Mouse (Mus musculus): ENCODE results near the gene Cd200.

DNA sequence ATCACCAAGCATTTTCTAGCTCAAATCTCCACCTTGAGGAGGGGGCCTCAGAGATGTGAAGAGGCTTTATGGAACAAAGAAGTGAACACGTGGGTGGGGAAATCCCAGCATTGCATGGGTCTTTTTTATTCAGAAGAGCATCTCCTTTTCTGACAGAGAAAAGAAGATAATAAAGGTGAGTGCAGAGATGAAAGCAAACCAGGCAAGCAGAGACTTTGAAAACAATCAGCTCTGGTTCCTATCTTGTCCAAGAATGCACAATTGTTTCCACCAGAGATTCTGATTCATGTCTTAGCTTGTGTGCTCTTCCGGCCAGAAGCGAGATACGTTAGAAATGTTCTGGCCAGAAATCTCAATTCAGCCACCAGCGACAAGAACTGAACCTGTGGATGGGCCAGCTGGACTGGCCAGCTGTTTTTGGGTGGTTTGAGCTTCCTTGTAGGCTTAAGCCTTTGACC lies 61.9 kb downstream of the Cd200 start:
- TF ChIP-seq POLR2A (IDR thresholded peaks at IDR 0.05; ENCODE audit: insufficient read depth, low read length), result no peak
- TF ChIP-seq CTCF (IDR thresholded peaks at IDR 0.05; ENCODE audit: low read depth, low read length), result no peak
